Mouse (Mus musculus): Measurements from ENCODE around the gene Heg1. TPM values are rescaled to one million over a fixed set of nuclear protein-coding genes. Genes with fewer than 3 reads are reported as not detected.

Gene Heg1
- polyA plus RNA-seq, 1 experiment from 2014 or later, result 33.5 TPM

DNA sequence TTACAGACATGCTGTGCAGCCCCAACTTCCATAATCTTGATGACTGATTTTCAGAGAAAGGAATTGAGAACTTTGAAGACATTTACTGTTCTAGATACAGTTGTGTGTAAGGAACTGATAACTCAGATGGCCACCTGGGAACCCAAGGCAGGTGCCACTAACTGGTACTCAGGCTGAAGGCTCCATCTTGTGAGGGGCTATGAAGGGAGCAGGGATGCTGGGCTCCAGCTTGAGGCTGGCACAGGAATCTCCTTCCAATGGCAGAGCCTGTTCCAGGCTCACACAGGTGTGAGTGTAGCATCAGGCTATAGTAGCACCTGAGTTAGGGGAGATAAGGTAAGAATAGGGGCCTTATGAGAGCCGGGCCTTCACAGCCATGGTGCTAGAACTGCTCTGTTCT, 1.9 kb downstream of the Heg1 start:
- H3K9me3 ChIP-seq (ENCODE audit: low read length), result no peaks in the 10 kb centered on the region
- no peak for DNase-seq (ENCODE audit: low spot score)
- no peak overlapping the region for H3K27ac ChIP-seq (ENCODE audit: low read length)
- peak overlapping the region; percentile 91 for H3K9ac ChIP-seq (replicated peaks; ENCODE audit: low read depth)
- ATAC-seq, result no peak
- 75% methylated on average over 1 of the region's 1 CpGs for WGBS
- H3K4me3 ChIP-seq (ENCODE audit: low read depth, low read length), result peak overlapping the region; percentile 92
- TF ChIP-seq CTCF (IDR thresholded peaks at IDR 0.05) (no peak), EP300 (IDR thresholded peaks at IDR 0.05) (no peak)
- H3K27me3 ChIP-seq (replicated peaks; ENCODE audit: insufficient read depth, low read length), result no peaks in the 10 kb centered on the region
- no peaks in the 10 kb centered on the region; the same call in 1 of the 2 replicates for H3K36me3 ChIP-seq (ENCODE audit: insufficient read depth, low read length)
- peak overlapping the region; percentile 87 for H3K4me2 ChIP-seq (replicated peaks; ENCODE audit: low read depth, low read length)
- H3K4me1 ChIP-seq (ENCODE audit: insufficient read depth, low read depth, low read length), result peaks cover 8% of the 10 kb centered on the region; the same call in 1 of the 2 replicates

DNA sequence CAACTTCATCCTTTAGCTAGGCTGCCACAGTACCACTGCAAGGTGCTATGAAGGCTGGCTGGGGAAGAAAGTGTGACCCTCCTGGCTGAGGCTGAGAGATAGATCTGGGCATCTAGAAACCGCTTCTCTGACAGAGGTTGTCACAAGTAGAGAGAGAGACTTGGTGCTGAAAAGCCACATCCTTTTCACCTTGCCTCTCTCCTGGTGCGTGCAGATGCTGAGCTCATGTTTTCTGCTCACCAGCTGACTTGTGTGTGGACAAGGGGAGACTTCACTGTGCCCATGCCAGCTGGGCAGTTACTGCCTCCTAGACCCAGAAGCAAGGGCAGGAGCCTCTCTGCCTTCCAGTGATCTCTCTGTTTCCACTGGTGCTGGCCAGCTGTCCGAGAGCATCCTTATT, 3.6 kb downstream of the Heg1 start:
- H3K4me3 ChIP-seq (ENCODE audit: low read depth, low read length), result peak overlapping the region; percentile 92; the same call in 1 of the 2 replicates
- 0 out of 2 replicates have a peak overlapping the region, but pooled peaks have one; percentile 12 for H3K9ac ChIP-seq (replicated peaks; ENCODE audit: low read depth)
- H3K4me1 ChIP-seq (ENCODE audit: insufficient read depth, low read depth, low read length), result peaks cover 8% of the 10 kb centered on the region; the same call in 1 of the 2 replicates
- peak overlapping the region; percentile 87 for H3K4me2 ChIP-seq (replicated peaks; ENCODE audit: low read depth, low read length)
- H3K36me3 ChIP-seq (ENCODE audit: insufficient read depth, low read length), result no peaks in the 10 kb centered on the region; the same call in 1 of the 2 replicates
- ATAC-seq (no peak), DNase-seq (ENCODE audit: low spot score) (no peak)
- TF ChIP-seq CTCF (IDR thresholded peaks at IDR 0.05) (no peak), EP300 (IDR thresholded peaks at IDR 0.05) (no peak)
- WGBS, result 76% methylated on average over 3 of the region's 3 CpGs
- H3K27ac ChIP-seq (ENCODE audit: low read length), result no peak overlapping the region
- no peaks in the 10 kb centered on the region for H3K27me3 ChIP-seq (replicated peaks; ENCODE audit: insufficient read depth, low read length)
- H3K9me3 ChIP-seq (ENCODE audit: low read length), result no peaks in the 10 kb centered on the region

DNA sequence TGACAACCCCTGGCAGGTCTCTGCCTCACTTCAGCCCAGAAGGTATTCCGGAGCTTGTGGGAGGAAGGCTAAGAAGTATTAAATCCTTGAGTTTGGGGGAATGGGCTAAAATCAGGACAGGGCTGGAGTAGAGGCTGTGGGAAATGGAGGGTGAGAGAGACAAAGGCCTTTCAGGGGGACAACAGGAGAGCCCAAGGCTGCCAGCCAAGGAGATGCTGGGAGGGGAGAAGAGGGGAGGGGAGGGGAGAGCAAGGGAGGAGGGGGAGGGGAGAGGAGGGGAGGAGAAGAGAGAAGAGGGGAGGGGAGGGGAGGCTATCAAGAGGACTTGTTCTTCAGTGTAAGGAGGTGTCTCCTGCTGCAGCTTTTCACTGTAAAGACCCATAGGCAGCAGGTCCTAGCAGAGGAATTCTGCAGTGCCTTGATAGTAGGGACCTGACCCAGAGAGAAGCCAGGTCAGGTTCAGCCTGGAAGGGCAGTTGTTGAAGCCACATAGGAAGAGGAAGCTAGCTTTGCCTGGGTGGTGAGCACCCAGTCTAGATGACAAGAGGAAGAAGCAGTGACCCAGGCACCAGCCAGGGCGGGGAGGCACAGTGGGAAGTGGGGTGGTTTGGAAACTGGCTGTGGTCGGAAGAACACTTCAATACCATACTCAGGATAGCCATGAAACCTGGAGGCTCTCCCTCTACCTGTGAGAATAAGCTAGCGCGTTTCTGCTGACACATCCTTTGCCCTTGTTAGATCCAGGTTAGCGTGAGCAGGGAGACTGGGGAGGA, 7.0 kb downstream of the Heg1 start:
- H3K4me2 ChIP-seq (replicated peaks; ENCODE audit: low read depth, low read length), result no peak overlapping the region; the same call in 1 of the 2 replicates
- H3K9me3 ChIP-seq (ENCODE audit: low read length), result no peaks in the 10 kb centered on the region
- H3K27me3 ChIP-seq (replicated peaks; ENCODE audit: insufficient read depth, low read length), result no peaks in the 10 kb centered on the region
- 76% methylated on average over 6 of the region's 6 CpGs for WGBS
- no peak overlapping the region for H3K4me3 ChIP-seq (ENCODE audit: low read depth, low read length)
- peaks cover 4% of the 10 kb centered on the region; the same call in 1 of the 2 replicates for H3K4me1 ChIP-seq (ENCODE audit: insufficient read depth, low read depth, low read length)
- H3K36me3 ChIP-seq (ENCODE audit: insufficient read depth, low read length), result no peaks in the 10 kb centered on the region; the same call in 1 of the 2 replicates
- H3K27ac ChIP-seq (ENCODE audit: low read length), result no peak overlapping the region
- ATAC-seq, result no peak
- H3K9ac ChIP-seq (replicated peaks; ENCODE audit: low read depth), result no peak overlapping the region
- no peak for DNase-seq (ENCODE audit: low spot score)
- no peak for TF ChIP-seq CTCF (IDR thresholded peaks at IDR 0.05)
- no peak for TF ChIP-seq EP300 (IDR thresholded peaks at IDR 0.05)

DNA sequence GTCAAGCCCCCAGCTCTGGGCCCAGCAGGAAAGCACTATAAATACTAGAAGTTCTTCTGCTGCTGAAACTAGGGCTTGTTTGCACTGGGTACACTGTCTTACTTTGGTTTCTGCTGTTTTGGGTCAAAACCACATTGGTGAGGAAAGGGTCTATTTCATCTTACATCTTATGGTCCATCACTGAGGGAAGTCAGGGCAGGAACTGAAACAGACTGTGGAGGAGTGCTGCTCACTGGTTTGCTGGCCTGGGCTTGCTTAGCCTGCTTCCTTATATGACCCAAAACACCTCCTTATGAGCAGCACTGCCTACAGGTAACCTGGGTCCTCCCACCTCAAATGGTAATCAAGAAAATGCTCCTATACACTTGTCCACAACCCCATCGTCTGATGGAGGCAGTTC, 9.4 kb downstream of the Heg1 start:
- TF ChIP-seq CTCF (IDR thresholded peaks at IDR 0.05) (no peak), EP300 (IDR thresholded peaks at IDR 0.05) (no peak)
- WGBS, result 85% methylated on average over 1 of the region's 1 CpGs

DNA sequence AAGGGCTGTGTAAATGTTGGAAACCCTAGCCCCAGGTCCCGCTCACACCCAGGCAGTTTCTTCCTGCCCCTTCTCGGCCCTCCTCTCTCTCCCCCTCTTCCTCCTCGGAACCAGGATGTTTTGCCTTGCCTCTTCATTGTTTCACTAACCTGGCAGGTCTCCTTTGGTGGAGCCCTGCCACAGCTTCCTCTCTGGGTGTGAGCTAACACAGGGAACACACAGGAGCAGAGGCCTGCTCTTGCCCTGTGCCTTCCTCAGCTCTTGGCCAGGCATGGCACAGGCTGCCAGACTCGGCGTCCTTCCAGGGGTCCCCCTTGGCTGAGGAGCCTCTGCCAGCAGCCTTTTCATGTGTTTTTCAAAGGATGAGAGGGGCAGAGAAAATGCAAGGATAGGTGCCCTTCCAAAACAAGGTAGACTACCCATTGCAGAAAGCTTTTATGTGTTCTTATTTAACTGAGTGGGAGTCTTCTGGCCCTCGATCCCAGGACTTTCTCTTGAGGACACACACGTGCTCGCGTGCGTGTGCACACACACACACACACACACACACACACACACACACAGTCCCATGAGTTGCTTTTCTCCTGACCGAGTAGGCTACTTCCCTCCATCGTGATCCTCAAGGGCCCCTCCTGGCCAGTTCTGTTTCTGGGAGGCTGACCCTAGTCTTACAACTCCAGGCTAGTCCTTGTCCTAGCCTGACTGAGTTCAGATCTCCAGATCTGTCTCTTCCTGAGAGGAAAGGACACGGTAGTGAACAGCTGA, 12.8 kb downstream of the Heg1 start:
- Histone ChIP-seq H3K4me2 (replicated peaks; ENCODE audit: low read depth, low read length) (no peak overlapping the region), H3K9me3 (ENCODE audit: low read length) (no peaks in the 10 kb centered on the region), H3K27ac (ENCODE audit: low read length) (peak overlapping the region; percentile 47), H3K4me1 (ENCODE audit: insufficient read depth, low read depth, low read length) (peaks cover 12% of the 10 kb centered on the region), H3K9ac (replicated peaks; ENCODE audit: low read depth) (0 out of 2 replicates have a peak overlapping the region, but pooled peaks have one; percentile 6), H3K4me3 (ENCODE audit: low read depth, low read length) (no peak overlapping the region), H3K36me3 (ENCODE audit: insufficient read depth, low read length) (no peaks in the 10 kb centered on the region), H3K27me3 (replicated peaks; ENCODE audit: insufficient read depth, low read length) (no peaks in the 10 kb centered on the region)
- WGBS, result 62% methylated on average over 12 of the region's 13 CpGs
- TF ChIP-seq CTCF (IDR thresholded peaks at IDR 0.05), result no peak
- no peak for TF ChIP-seq EP300 (IDR thresholded peaks at IDR 0.05)
- ATAC-seq (peak; percentile 62), DNase-seq (ENCODE audit: low spot score) (peak; percentile 58)

More for the DNA sequence above, 9.4 kb downstream of the Heg1 start:
- H3K27ac ChIP-seq (ENCODE audit: low read length), result no peak overlapping the region
- no peak overlapping the region for H3K4me2 ChIP-seq (replicated peaks; ENCODE audit: low read depth, low read length)
- no peaks in the 10 kb centered on the region; the same call in 1 of the 2 replicates for H3K36me3 ChIP-seq (ENCODE audit: insufficient read depth, low read length)
- DNase-seq (ENCODE audit: low spot score), result no peak
- no peaks in the 10 kb centered on the region for H3K27me3 ChIP-seq (replicated peaks; ENCODE audit: insufficient read depth, low read length)
- H3K9ac ChIP-seq (replicated peaks; ENCODE audit: low read depth), result no peak overlapping the region
- no peak for ATAC-seq
- no peak overlapping the region for H3K4me3 ChIP-seq (ENCODE audit: low read depth, low read length)
- H3K4me1 ChIP-seq (ENCODE audit: insufficient read depth, low read depth, low read length), result peaks cover 16% of the 10 kb centered on the region
- H3K9me3 ChIP-seq (ENCODE audit: low read length), result no peaks in the 10 kb centered on the region
